Mouse (Mus musculus) ES-E14 (cell line): ENCODE measurements around the gene Rora. TPM values are rescaled to one million over a fixed set of nuclear protein-coding genes. Genes with fewer than 3 reads are reported as not detected.

ENCODE experiments used
- DNase-seq: peaks from one replicate; pipeline ENCODE4 v3.0.0-alpha.2; 2013; ENCODE audit warnings: low read depth, low spot score
- H3K27ac ChIP-seq: 2 replicates; pipeline ENCODE4 v1.5.1; 2012; ENCODE audit warnings: low read depth, mild to moderate bottlenecking, low read length, moderate library complexity, mixed read lengths; ENCODE audit not compliant: poor library complexity, insufficient read depth, severe bottlenecking
- H3K36me3 ChIP-seq: 2 replicates; pipeline ENCODE4 v1.6.1; 2012; ENCODE audit warnings: mild to moderate bottlenecking, low read length, moderate library complexity, mixed read lengths; ENCODE audit not compliant: control insufficient read depth, poor library complexity, insufficient read depth, severe bottlenecking
- H3K4me1 ChIP-seq, 2 experiments: fragments of 150-350 bp in 1 of 2; sonication (generic) in 1 of 2; 2 replicates each; pipeline ENCODE4 v1.6.1; 2012; ENCODE audit warnings: low read length in 2 of 2, mild to moderate bottlenecking in 1 of 2, mixed read lengths in 1 of 2; ENCODE audit not compliant: control insufficient read depth in 2 of 2, insufficient read depth in 2 of 2, poor library complexity in 1 of 2
- H3K4me3 ChIP-seq, 2 experiments: fragments of 150-350 bp in 1 of 2; sonication (generic) in 1 of 2; 2 replicates each; pipeline ENCODE4 v1.5.1; 2012; ENCODE audit warnings: low read length in 2 of 2, low read depth in 1 of 2, mild to moderate bottlenecking in 1 of 2, mixed read lengths in 1 of 2; ENCODE audit not compliant: insufficient read depth in 1 of 2, poor library complexity in 1 of 2, severe bottlenecking in 1 of 2
- H3K9ac ChIP-seq: 2 replicates; pipeline ENCODE4 v1.6.1; 2012; ENCODE audit warnings: low read depth, mild to moderate bottlenecking, low read length, mixed read lengths; ENCODE audit not compliant: poor library complexity, insufficient read depth, severe bottlenecking
- H3K9me3 ChIP-seq: fragments of 150-350 bp; sonication (generic); 2 replicates; pipeline ENCODE4 v1.6.1; 2012; ENCODE audit warnings: low read depth, mild to moderate bottlenecking, low read length; ENCODE audit not compliant: control insufficient read depth, insufficient read depth
- CHD2 ChIP-seq: IDR thresholded peaks from 2 replicates; pipeline ENCODE4 v1.6.1; 2014; ENCODE audit warnings: mild to moderate bottlenecking, low read depth, low read length, inconsistent platforms
- HCFC1 ChIP-seq: IDR thresholded peaks from 2 replicates; pipeline ENCODE4 v1.6.1; 2012; ENCODE audit warnings: low read length, inconsistent platforms, borderline replicate concordance; ENCODE audit not compliant: insufficient read depth
- MAFK ChIP-seq: IDR thresholded peaks from 2 replicates; pipeline ENCODE4 v1.6.1; 2014; ENCODE audit warnings: mild to moderate bottlenecking, low read depth, low read length, inconsistent platforms; ENCODE audit not compliant: insufficient read depth
- ZC3H11A ChIP-seq: IDR thresholded peaks from 2 replicates; pipeline ENCODE4 v1.6.1; 2012; ENCODE audit warnings: low read depth, mild to moderate bottlenecking, inconsistent platforms, low read length, borderline replicate concordance
- ZNF384 ChIP-seq: IDR thresholded peaks from 2 replicates; pipeline ENCODE4 v1.6.1; 2012; ENCODE audit warnings: low read depth, low read length, inconsistent platforms
- in situ Hi-C, 2 experiments: fragments of 600-800 bp; cut with MboI; formaldehyde crosslinking; loops; one replicate each; pipeline ENCODE4 v1.15.1; 2025; ENCODE audit warnings: low sequenced_read_pairs in 2 of 2, inconsistent platforms in 1 of 2; ENCODE audit not compliant: unreplicated experiment in 2 of 2
- total RNA-seq: library from RNA; depleted of rRNA; stranded (reverse); fragments of 300-350 nt; gene quantifications from 2 replicates; pipeline ENCODE4 v1.2.3, GENCODE M21; 2012

The Rora gene
- total RNA-seq, 1 experiment: 2.1 TPM

- Histone ChIP-seq H3K36me3 (no peaks in the 10 kb centered on the region), H3K9ac (no peak overlapping the region), H3K27ac (no peak overlapping the region), H3K9me3 (no peaks in the 10 kb centered on the region), H3K4me3 (no peak overlapping the region), H3K4me1 (no peaks in the 10 kb centered on the region)
- TF ChIP-seq ZC3H11A (no peak), ZNF384 (no peak), CHD2 (no peak), HCFC1 (no peak), MAFK (no peak)
- in situ Hi-C loops: no loop called here
- DNase-seq: no peak
Observed at GRCm38 (mm10) chr9:68719286-68719685, 65.7 kb downstream of the Rora start.

GRCm38 (mm10) chr9:68724636-68725285 lies 71.2 kb downstream of the Rora start:
- H3K36me3 ChIP-seq: no peaks in the 10 kb centered on the region; the same call in 1 of the 2 replicates
- H3K27ac ChIP-seq: no peak overlapping the region
- no peak overlapping the region for H3K4me3 ChIP-seq
- in situ Hi-C loops: loop anchor here (25.0 kb wide), 1 partner anchor 712 kb away; no protein-coding TSS in a partner anchor
- no peak overlapping the region for H3K9ac ChIP-seq
- no peak for TF ChIP-seq CHD2
- no peak for TF ChIP-seq HCFC1
- no peak for TF ChIP-seq ZC3H11A
- TF ChIP-seq MAFK: no peak
- no peak for TF ChIP-seq ZNF384
- DNase-seq: no peak
- H3K9me3 ChIP-seq: no peaks in the 10 kb centered on the region
- H3K4me1 ChIP-seq: no peaks in the 10 kb centered on the region

- in situ Hi-C loops: loop anchor here (25.0 kb wide), 1 partner anchor 715 kb away; no protein-coding TSS in a partner anchor
- no peaks in the 10 kb centered on the region for H3K4me1 ChIP-seq
Observed at GRCm38 (mm10) chr9:68727166-68727855, 73.7 kb downstream of the Rora start.

GRCm38 (mm10) chr9:68731438-68731837 lies 77.9 kb downstream of the Rora start:
- TF ChIP-seq HCFC1 (no peak), ZNF384 (no peak), ZC3H11A (no peak), MAFK (no peak), CHD2 (no peak)
- in situ Hi-C loops: loop anchor here (25.0 kb wide), 1 partner anchor 719 kb away; no protein-coding TSS in a partner anchor
- DNase-seq: peak; percentile 3
- Histone ChIP-seq H3K9me3 (no peaks in the 10 kb centered on the region), H3K4me1 (no peaks in the 10 kb centered on the region), H3K27ac (no peak overlapping the region), H3K36me3 (no peaks in the 10 kb centered on the region), H3K4me3 (no peak overlapping the region), H3K9ac (no peak overlapping the region)

More at GRCm38 (mm10) chr9:68727166-68727855, 73.7 kb downstream of the Rora start:
- H3K9me3 ChIP-seq: no peaks in the 10 kb centered on the region
- H3K27ac ChIP-seq: no peak overlapping the region
- TF ChIP-seq ZNF384 (no peak), HCFC1 (no peak), MAFK (no peak), CHD2 (no peak), ZC3H11A (no peak)
- no peak overlapping the region for H3K4me3 ChIP-seq
- no peak overlapping the region for H3K9ac ChIP-seq
- no peaks in the 10 kb centered on the region; the same call in 1 of the 2 replicates for H3K36me3 ChIP-seq
- DNase-seq: no peak
